Mouse (Mus musculus) heart, postnatal 10 days (tissue): ENCODE results near the gene Rpl18a. TPM values are rescaled to one million over a fixed set of nuclear protein-coding genes. Genes with fewer than 3 reads are reported as not detected.
"Not testable (repeated sequence)": the region's sequence is repeated elsewhere in the genome, so short reads cannot be mapped to it uniquely, and the experiment has no call there.

ENCODE experiments used
- DNase-seq, 2 experiments: peaks; one replicate each; pipeline ENCODE4 v3.0.0; 2021
- intact Hi-C: fragments of 180-260 bp; cut with DNase I; formaldehyde crosslinking; loops from one replicate; pipeline ENCODE4 v1.15.1; 2025
- total RNA-seq, 2 experiments: library from RNA; stranded (reverse); gene quantifications; 2 replicates each; pipeline ENCODE4 v1.2.3; 2021

Rpl18a gene
- total RNA-seq, 2 experiments from 2014 or later, result 1,171 to 1,193 TPM

DNA sequence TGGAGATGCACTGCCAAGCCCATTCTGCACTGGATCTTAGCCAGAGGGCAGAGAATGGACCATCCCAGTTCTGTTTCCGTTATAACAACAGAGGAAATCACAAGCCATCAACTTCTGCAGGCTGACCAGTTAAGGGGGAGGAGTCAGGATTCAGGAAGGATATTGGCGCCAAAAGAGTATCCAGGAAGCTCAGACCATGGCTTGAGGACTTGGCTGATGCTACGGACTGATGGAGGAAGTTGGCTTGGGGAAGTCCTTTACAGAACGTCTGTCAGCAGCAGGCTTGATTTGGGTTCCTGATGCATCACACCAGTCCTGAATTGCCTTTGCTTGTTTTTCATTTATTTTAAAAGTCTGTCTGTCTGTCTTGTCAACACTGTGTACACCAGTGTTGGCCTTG is 7.3 kb upstream of the Rpl18a start:
- DNase-seq, result peak in 1 of 2 experiments; percentile 41
- intact Hi-C loops, result loop anchor here (5.0 kb wide), 1 partner anchor 298 kb away; no protein-coding TSS in a partner anchor

DNA sequence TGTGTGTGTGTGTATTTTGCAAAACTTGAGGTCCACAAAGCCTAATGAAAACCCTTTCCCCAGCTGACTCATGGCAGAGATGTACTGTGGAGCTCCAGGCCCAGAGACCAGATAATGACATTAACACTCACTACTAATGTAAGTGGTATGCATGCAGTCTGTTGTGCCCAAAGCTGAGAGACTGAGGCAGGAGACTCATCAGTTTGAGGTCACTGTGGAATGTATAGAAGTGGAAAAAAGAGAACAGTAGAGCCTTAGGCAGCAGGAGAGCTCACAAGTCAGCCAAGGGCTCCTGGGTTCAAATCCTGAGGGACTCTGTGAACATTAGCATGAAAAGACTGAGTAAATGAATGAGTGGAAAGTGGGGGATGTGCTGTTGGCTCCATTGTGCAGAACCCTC is 6.4 kb upstream of the Rpl18a start:
- intact Hi-C loops, result loop anchor here (5.0 kb wide), 1 partner anchor 299 kb away; no protein-coding TSS in a partner anchor
- no peak for DNase-seq

DNA sequence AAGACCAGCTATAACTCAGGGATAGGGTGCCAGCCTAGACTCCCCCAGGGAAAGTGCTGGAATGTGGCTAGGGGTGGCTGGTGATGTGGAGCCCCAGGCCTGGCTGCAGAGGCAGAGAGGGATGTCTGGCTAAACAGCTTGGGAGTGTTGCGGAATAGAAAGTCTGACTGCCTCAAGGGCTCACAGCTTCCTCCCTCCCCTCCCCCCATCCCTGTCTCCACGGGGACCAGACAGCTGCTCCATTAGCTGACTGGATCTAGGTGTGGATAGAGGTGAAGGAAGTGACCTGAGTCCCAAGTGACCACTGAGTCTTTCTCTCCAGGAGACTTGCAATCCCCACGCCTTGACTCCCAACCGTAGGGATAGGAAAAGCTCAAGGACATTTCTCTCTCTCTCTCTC is 5.9 kb upstream of the Rpl18a start:
- intact Hi-C loops, result loop anchor here (5.0 kb wide), 1 partner anchor 299 kb away; no protein-coding TSS in a partner anchor
- no peak for DNase-seq

DNA sequence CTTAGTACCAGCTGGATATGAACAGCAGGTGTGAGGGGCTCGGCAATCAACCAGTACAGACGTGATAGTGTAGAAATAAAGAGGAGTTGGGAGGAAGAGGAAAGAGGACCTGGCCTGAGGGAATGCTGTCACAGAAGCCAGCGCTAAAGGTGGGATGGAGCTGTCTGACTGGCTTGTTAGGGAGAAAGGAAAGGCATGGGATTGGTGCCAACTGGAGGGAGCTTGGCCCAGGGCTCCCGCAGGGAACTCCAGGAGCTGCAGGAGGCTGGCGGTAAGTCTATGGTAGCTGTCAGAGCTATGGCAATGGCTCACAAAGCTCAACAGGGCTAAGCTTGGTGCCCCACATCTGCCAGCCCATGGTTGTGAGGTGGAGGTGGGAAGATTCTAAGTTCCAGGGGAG is 5.0 kb upstream of the Rpl18a start:
- intact Hi-C loops, result loop anchor here (5.0 kb wide), 1 partner anchor 300 kb away; no protein-coding TSS in a partner anchor

DNA sequence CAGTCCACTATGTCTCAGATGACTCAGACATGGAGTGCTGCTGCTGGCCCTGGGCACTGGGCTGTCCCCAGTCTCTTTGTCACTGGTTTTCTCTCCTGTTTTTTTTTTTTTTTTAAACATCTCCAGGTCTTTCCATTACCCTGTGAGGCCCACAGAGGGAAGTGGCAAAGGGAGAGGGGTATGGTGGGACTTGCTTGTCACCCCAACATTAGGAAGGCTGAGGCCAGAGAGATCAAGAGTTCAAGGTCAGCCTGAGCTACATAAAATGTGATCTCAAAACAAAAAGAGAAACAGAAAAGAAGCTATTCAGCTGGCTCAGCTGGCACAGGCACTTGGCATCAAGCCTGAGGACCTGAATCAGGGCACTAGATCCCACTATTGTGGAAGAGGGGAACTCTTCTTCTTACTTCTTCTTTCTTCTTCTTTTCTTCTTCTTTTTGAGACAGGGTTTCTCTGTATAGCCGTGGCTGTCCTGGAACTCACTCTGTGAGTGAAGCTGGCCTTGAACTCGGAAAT is 3.7 kb upstream of the Rpl18a start:
- intact Hi-C loops, result loop anchor here (5.0 kb wide), 1 partner anchor 301 kb away; no protein-coding TSS in a partner anchor

More for the DNA sequence above, 5.0 kb upstream of the Rpl18a start:
- no peak for DNase-seq

GRCm38 (mm10) chr8:70899226-70899625 is 2.0 kb upstream of the Rpl18a start:
- no peak for DNase-seq
- intact Hi-C loops, result no loop called here

More for the DNA sequence above, 3.7 kb upstream of the Rpl18a start:
- no peak for DNase-seq

GRCm38 (mm10) chr8:70898661-70899198 is 1.5 kb upstream of the Rpl18a start:
- intact Hi-C loops, result loop anchor here (1.0 kb wide), 1 partner anchor 66 kb away; no protein-coding TSS in a partner anchor
- DNase-seq, result no peak

- intact Hi-C loops, result loop anchor here (1.0 kb wide), 2 partner anchors 25 to 66 kb away; partner anchors contain the start of gene Ccdc124
These were observed 635 bp upstream of the Rpl18a start for GRCm38 (mm10) chr8:70897681-70898413.

DNA sequence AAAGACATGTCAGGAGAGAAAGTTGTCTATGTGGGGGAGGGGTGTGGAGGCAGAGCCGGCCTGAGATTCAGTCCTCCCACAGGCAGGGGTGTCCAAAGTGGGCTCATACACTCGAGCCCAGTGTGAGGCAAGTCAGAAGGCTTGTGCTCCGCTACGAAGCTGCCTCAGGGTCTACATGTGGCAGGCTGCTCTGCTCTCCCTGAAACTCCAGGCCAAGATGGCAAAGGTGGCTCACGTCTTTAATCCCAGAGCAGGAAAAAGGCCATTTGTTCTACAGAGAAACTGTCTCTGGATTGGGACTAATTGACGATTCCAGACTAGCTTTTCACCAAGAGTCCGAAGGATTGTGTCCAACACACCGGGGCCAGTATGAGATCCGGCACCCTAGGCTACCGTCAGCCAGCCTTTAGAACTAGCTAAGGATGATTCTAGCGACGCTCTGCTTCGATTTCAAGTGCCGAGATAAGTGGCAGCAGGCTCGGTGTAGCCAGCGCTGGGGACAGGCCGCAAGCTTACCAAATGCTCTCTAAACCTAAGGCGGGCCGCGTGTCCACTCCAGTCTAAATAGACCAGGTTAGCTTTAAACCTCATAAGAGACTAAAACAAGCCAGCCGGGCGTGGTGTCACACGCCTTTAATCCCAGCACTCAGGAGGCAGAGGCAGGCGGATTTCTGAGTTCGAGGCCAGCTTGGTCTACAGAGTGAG is 744 bp downstream of the Rpl18a start:
- DNase-seq, result peak; percentile 8 to 17
- intact Hi-C loops, result loop anchor here (1.0 kb wide), 1 partner anchor 23 kb away; the partner anchor contains the start of gene Ccdc124

More at GRCm38 (mm10) chr8:70897681-70898413, 635 bp upstream of the Rpl18a start:
- peak; percentile 91 to 92 for DNase-seq

DNA sequence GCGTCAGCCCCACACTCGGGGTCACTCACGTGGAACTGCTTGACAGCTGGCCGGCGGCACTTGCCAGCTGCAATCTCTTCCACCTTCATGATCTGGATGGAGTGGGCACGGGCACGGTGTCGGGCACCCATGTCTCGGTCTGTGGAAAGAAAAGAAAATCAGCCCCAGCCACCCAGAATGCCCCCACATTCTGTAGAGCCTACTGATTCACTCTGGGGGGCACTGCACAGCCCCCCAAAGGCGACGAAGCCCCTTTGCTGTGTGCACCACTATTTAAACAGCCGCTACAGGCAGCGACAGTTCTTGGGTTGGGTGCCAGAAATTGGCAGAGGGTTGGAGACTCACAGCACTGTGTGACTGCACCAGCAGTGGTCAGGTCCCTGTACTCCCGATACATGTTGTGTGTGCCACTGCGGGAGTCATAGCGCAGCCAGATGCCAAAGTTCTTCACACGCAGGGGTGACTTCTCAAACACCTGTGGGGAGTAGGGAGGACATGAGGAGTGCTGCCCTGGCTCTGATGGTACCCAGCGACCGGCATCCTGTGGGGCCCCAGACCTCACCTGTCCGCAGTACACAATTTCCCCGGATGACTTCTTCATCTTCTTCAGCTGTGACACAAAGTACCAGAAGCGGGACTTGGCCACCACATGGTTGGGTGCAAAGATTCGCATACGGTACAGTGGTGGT is 1.5 kb downstream of the Rpl18a start:
- DNase-seq, intact Hi-C loops: not testable (repeated sequence)

DNA sequence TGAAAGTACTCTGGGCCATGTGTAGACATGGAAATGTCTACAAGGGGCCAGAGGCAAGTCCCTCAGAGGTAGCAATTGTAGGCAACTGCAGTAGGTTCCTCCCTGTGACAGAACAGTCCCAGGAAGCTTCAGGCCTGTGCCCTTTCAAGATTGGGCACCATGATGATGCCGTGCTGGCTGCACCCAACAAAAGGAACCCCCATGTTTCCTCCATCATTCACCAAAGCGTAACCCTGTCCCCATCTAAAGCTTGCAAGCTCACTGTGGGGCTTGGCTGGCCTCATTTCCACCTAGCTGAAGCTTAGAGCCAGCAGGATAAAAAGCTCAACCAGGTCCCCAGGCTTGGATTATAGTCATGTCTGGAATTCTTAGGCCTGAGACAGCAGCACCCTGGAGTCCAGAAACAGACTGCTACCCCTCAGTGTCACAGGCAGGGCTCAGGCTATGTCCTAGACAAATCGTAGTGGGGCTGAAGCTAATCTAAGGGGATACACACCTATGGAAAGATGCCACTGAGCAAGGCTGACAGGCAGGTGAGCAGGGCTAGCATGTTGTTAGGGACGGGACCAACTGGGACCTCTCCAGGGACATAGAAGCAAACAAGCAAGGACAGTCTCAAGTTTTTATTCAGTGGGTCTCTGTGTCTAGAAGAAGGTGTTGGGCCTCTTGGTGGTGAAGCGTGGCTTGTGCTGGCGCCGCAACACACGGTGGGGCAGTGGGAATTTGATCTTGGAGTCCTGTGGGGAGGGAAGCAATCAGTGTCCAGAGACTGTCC is 2.3 kb downstream of the Rpl18a start:
- intact Hi-C loops, result no loop called here
- no peak for DNase-seq

GRCm38 (mm10) chr8:70894385-70894720 is 2.9 kb downstream of the Rpl18a start:
- intact Hi-C loops, result no loop called here
- DNase-seq, result no peak

DNA sequence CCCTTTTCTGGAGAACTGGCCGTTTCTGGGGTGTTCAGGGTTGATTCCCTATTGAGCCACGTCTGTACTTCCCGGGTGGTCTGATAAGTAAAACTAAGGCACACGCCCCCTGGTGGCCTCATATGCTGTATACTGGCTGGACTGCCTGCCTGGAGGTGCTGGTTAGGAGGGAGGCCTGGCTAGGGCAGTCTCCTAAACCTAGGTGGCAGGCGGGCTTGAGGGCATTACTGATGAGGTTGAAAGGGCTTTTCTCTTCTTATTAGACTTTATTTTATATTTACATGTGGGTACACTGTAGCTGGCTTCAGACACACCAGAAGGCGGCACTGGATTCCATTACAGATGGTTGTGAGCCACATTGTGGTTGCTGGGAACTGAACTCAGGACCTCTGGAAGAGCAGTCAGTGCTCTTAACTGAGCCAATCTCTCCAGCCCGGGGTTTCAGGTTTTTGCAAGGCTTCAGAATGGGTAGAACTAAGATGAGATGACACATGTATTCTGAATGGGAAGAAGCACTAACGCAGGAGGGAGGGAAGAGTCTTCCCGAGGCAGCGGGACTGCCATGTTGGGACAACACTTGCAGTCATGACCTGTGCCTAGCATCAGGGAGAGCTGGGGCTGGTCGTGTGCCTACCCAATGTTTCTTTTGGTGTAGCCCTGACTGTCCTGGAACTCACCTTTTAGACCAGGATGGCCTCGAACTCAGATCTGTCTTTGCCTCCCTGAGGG is 3.4 kb downstream of the Rpl18a start:
- peak; percentile 73 to 87 for DNase-seq
- intact Hi-C loops, result loop anchor here (1.0 kb wide), 1 partner anchor 21 kb away; the partner anchor contains the start of gene Ccdc124

DNA sequence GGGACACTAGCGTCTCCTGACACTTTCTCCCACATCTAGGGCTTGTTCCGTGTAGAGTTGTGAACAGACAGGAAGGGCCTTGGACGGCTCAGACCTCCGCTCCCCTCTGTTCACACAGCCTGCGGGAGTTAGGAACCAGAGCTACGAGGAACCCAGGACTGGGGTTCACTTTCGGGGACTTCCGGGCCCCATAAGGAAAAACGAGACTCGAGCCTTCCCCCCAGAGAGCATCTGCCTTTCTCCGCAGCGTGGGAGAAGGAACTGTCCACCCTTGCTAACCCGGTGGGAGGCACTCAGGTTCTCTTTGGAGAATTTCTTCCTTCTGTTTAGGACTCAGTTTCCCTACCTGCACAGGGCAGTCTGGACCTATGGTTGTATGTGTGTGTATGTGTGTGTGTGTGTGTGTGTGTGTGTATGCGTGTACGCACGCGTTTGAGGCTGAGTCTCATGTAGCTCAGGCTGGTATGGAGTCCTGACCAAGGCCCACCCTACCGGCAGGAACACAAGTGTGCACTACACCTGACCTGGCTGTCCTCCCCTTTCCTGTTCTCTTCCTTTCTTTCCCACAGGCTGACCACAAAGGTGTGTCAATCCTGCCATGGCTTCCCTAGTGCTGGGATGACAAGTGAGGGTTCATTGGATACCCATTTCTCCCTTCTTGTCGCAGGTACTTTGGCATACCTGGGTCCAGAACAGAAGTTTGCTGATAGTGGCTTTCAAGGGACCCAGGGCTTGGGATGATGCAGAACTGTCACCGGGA is 4.1 kb downstream of the Rpl18a start:
- intact Hi-C loops, result loop anchor here (1.0 kb wide), 1 partner anchor 20 kb away; the partner anchor contains the start of gene Ccdc124
- DNase-seq, result no peak

GRCm38 (mm10) chr8:70892022-70892895 is 5.0 kb downstream of the Rpl18a start, which contains the start of gene Slc5a5:
Gene Slc5a5, minus strand, starts transcription at chr8:70892757.
- no peak for DNase-seq
- intact Hi-C loops, result no loop called here

DNA sequence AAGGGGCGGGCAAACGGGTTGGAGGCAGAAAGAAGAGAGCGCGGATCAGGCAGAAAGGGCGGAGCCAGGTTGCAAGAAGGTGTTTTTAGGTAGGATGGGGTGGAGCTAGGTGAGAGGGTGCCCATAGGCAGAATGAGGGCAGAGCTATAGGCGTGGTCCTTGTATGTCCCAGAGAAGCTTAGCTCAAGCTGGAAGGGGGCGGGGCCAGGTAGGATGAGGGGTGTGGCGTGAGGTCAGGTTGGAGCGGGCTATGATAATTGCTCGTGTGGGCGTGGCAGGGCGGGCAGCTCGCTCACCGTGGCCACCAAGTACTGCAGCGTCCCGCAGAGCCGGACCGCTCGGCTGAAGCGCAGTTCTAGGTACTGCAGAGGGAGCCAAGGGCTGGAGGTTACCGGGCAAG is 5.9 kb downstream of the Rpl18a start:
- DNase-seq, result no peak
- intact Hi-C loops, result no loop called here

DNA sequence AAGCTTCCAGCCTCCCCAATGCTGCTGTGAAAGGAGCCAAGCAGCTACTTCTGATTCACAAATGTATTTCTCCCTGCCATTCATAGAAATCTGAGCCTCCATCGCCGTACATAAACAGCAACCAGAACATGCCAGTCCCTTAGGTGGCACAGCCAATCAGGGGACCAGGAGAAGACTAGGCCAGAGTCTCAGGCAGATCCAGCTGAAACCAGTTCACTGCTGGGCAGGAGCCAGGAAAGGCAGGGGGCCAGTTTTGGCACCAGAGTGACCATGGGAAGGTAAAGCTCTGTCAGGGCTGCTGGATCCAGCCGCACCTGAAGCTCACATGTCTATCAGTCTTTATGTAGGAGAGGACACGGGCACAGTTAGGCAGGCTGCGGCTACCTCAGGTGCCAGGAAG is 6.6 kb downstream of the Rpl18a start:
- intact Hi-C loops, result no loop called here
- DNase-seq, result no peak
